Mouse (Mus musculus) bone marrow, adult 2 months (tissue): Measurements from ENCODE around the gene Snx5. TPM values are rescaled to one million over a fixed set of nuclear protein-coding genes. Genes with fewer than 3 reads are reported as not detected.

Source experiments
- H3K27ac ChIP-seq: fragments of 200-500 bp; 2 replicates; pipeline ENCODE4 v1.5.1; 2012; ENCODE audit warnings: low read depth, mild to moderate bottlenecking, control low read depth, inconsistent platforms, low read length; ENCODE audit not compliant: control insufficient read depth, poor library complexity, insufficient read depth
- H3K4me1 ChIP-seq: fragments of 200-500 bp; 2 replicates; pipeline ENCODE4 v1.6.1; 2011; ENCODE audit warnings: low read length; ENCODE audit not compliant: control insufficient read depth, insufficient read depth
- H3K4me3 ChIP-seq: fragments of 200-500 bp; replicated peaks from 2 replicates; pipeline ENCODE3; 2011; ENCODE audit warnings: mild to moderate bottlenecking, low read depth, low read length, control low read depth; ENCODE audit not compliant: control insufficient read depth
- CTCF ChIP-seq: fragments of 200-500 bp; IDR thresholded peaks from 2 replicates; pipeline ENCODE4 v1.5.1; 2011; ENCODE audit warnings: low read length, control low read depth; ENCODE audit not compliant: control insufficient read depth, insufficient read depth
- POLR2A ChIP-seq: fragments of 200-500 bp; IDR thresholded peaks from 2 replicates; pipeline ENCODE4 v1.6.1; 2011; ENCODE audit warnings: low read depth, mild to moderate bottlenecking, control low read depth, low read length, borderline replicate concordance; ENCODE audit not compliant: control insufficient read depth
- WGBS: fragments of 180-500 bp; shearing (Covaris S2); methylation state at CpG from one replicate; pipeline ENCODE4 v1.1.7; 2018; 5-methylcytosine and 5-hydroxymethylcytosine counted together
- polyA plus RNA-seq: library from polyadenylated mRNA; stranded (reverse); fragments of >200 nt; gene quantifications from 2 replicates; pipeline ENCODE4 v1.2.4, GENCODE M21; 2011; ENCODE audit warnings: low replicate concordance; ENCODE audit not compliant: missing spikeins, insufficient read depth, insufficient read length

Gene Snx5
- polyA plus RNA-seq, 1 experiment = 274 TPM

- WGBS = under 1% methylated on average over 33 of the region's 33 CpGs
- peak overlapping the region; percentile 99 for H3K27ac ChIP-seq
- TF ChIP-seq POLR2A (no peak), CTCF (no peak)
- H3K4me1 ChIP-seq = peaks cover 2% of the 10 kb centered on the region
- H3K4me3 ChIP-seq = peak overlapping the region; percentile 95
Measured at GRCm38 (mm10) chr2:144269679-144270475, 829 bp downstream of the Snx5 start.

GRCm38 (mm10) chr2:144269306-144269650 is 1.4 kb downstream of the Snx5 start:
- H3K4me1 ChIP-seq = peaks cover 1% of the 10 kb centered on the region; the same call in 1 of the 2 replicates
- 1% methylated on average over 11 of the region's 11 CpGs for WGBS
- peak overlapping the region; percentile 48 for H3K4me3 ChIP-seq
- no peak overlapping the region for H3K27ac ChIP-seq
- TF ChIP-seq CTCF (no peak), POLR2A (no peak)

- Histone ChIP-seq H3K27ac (no peak overlapping the region), H3K4me1 (peaks cover 1% of the 10 kb centered on the region; the same call in 1 of the 2 replicates), H3K4me3 (no peak overlapping the region)
- TF ChIP-seq POLR2A (no peak), CTCF (no peak)
- 9% methylated on average over 6 of the region's 6 CpGs for WGBS
Measured at GRCm38 (mm10) chr2:144268446-144269305, 2.0 kb downstream of the Snx5 start.

- H3K27ac ChIP-seq = no peak overlapping the region
- TF ChIP-seq POLR2A = no peak
- TF ChIP-seq CTCF = no peak
- H3K4me1 ChIP-seq = peaks cover 1% of the 10 kb centered on the region; the same call in 1 of the 2 replicates
- WGBS = 0% methylated on average over 1 of the region's 1 CpGs
- H3K4me3 ChIP-seq = no peak overlapping the region
Measured at GRCm38 (mm10) chr2:144267731-144268015, 3.0 kb downstream of the Snx5 start.

- H3K27ac ChIP-seq = peak overlapping the region; percentile 52; the same call in 1 of the 2 replicates
- 41% methylated on average over 5 of the region's 5 CpGs for WGBS
- peaks cover 1% of the 10 kb centered on the region; the same call in 1 of the 2 replicates for H3K4me1 ChIP-seq
- H3K4me3 ChIP-seq = no peak overlapping the region
- no peak for TF ChIP-seq POLR2A
- no peak for TF ChIP-seq CTCF
Measured at GRCm38 (mm10) chr2:144267004-144267730, 3.5 kb downstream of the Snx5 start.

GRCm38 (mm10) chr2:144265916-144266683 is 4.6 kb downstream of the Snx5 start:
- H3K27ac ChIP-seq = peak overlapping the region; percentile 56; the same call in 1 of the 2 replicates
- H3K4me1 ChIP-seq = peaks cover 1% of the 10 kb centered on the region; the same call in 1 of the 2 replicates
- TF ChIP-seq POLR2A (no peak), CTCF (no peak)
- no peak overlapping the region for H3K4me3 ChIP-seq
- WGBS = 18% methylated on average over 4 of the region's 4 CpGs

- 48% methylated on average over 3 of the region's 3 CpGs for WGBS
- peaks cover 1% of the 10 kb centered on the region; the same call in 1 of the 2 replicates for H3K4me1 ChIP-seq
- H3K4me3 ChIP-seq = no peak overlapping the region
- peak overlapping the region; percentile 69 for H3K27ac ChIP-seq
- TF ChIP-seq POLR2A (no peak), CTCF (no peak)
Measured at GRCm38 (mm10) chr2:144265120-144265488, 5.6 kb downstream of the Snx5 start.
